Mouse (Mus musculus) left cerebral cortex, postnatal 36 days (tissue): ENCODE measurements around the gene Acmsd. TPM values are rescaled to one million over a fixed set of nuclear protein-coding genes. Genes with fewer than 3 reads are reported as not detected.

Experiments used
- DNase-seq, 2 experiments: peaks; one replicate each; pipeline ENCODE4 v3.0.0; 2021 to 2022; ENCODE audit warnings: low spot score in 2 of 2, mixed read lengths in 1 of 2
- intact Hi-C: fragments of 180-260 bp; cut with DNase I; formaldehyde crosslinking; loops from one replicate; pipeline ENCODE4 v1.15.1; 2025
- total RNA-seq, 2 experiments: library from RNA; stranded (reverse); gene quantifications; 2 replicates each; pipeline ENCODE4 v1.2.3; 2021

Acmsd gene
- total RNA-seq, 2 experiments from 2014 or later: not detected

- peak; percentile 99 to 100 for DNase-seq
- intact Hi-C loops: loop anchor here (10.0 kb wide), 2 partner anchors 91 to 331 kb away; partner anchors contain the start of genes R3hdm1, Rab3gap1 and Zranb3
Measured at GRCm38 (mm10) chr1:127773803-127774500, 44.7 kb downstream of the Acmsd start, which contains the start of gene Ccnt2. Ccnt2 (plus strand) TSS chr1:127774164.

GRCm38 (mm10) chr1:127774501-127774880 lies 45.3 kb downstream of the Acmsd start:
- no peak for DNase-seq
- intact Hi-C loops: loop anchor here (10.0 kb wide), 2 partner anchors 90 to 330 kb away; partner anchors contain the start of genes R3hdm1, Rab3gap1 and Zranb3

GRCm38 (mm10) chr1:127775206-127775720 lies 46.0 kb downstream of the Acmsd start:
- DNase-seq: no peak
- intact Hi-C loops: loop anchor here (10.0 kb wide), 2 partner anchors 90 to 330 kb away; partner anchors contain the start of genes R3hdm1, Rab3gap1 and Zranb3

GRCm38 (mm10) chr1:127776246-127776645 lies 47.0 kb downstream of the Acmsd start:
- intact Hi-C loops: loop anchor here (10.0 kb wide), 2 partner anchors 89 to 329 kb away; partner anchors contain the start of genes R3hdm1, Rab3gap1 and Zranb3
- no peak for DNase-seq

GRCm38 (mm10) chr1:127778611-127779010 lies 49.4 kb downstream of the Acmsd start:
- no peak for DNase-seq
- intact Hi-C loops: loop anchor here (10.0 kb wide), 2 partner anchors 86 to 326 kb away; partner anchors contain the start of genes R3hdm1, Rab3gap1 and Zranb3

GRCm38 (mm10) chr1:127780142-127780541 lies 50.9 kb downstream of the Acmsd start:
- intact Hi-C loops: no loop called here
- DNase-seq: no peak

- intact Hi-C loops: no loop called here
- no peak for DNase-seq
Measured at GRCm38 (mm10) chr1:127780849-127781248, 51.6 kb downstream of the Acmsd start.

GRCm38 (mm10) chr1:127783862-127784261 lies 54.6 kb downstream of the Acmsd start:
- intact Hi-C loops: no loop called here
- no peak for DNase-seq

GRCm38 (mm10) chr1:127785882-127786281 lies 56.7 kb downstream of the Acmsd start:
- intact Hi-C loops: no loop called here
- DNase-seq: no peak

- no peak for DNase-seq
- intact Hi-C loops: no loop called here
Measured at GRCm38 (mm10) chr1:127788943-127789342, 59.7 kb downstream of the Acmsd start.

GRCm38 (mm10) chr1:127793459-127793858 lies 64.2 kb downstream of the Acmsd start:
- no peak for DNase-seq
- intact Hi-C loops: no loop called here

GRCm38 (mm10) chr1:127795087-127795769 lies 66.0 kb downstream of the Acmsd start:
- DNase-seq: no peak
- intact Hi-C loops: no loop called here

GRCm38 (mm10) chr1:127796341-127796740 lies 67.1 kb downstream of the Acmsd start:
- no peak for DNase-seq
- intact Hi-C loops: no loop called here

- DNase-seq: no peak
- intact Hi-C loops: no loop called here
Measured at GRCm38 (mm10) chr1:127796752-127797151, 67.5 kb downstream of the Acmsd start.

GRCm38 (mm10) chr1:127802916-127803315 lies 73.7 kb downstream of the Acmsd start:
- DNase-seq: peak in 1 of 2 experiments; percentile 38
- intact Hi-C loops: no loop called here

GRCm38 (mm10) chr1:127808671-127809070 lies 79.5 kb downstream of the Acmsd start:
- intact Hi-C loops: no loop called here
- no peak for DNase-seq

GRCm38 (mm10) chr1:127812929-127813328 lies 83.7 kb downstream of the Acmsd start:
- intact Hi-C loops: no loop called here
- DNase-seq: no peak

GRCm38 (mm10) chr1:127816381-127816780 lies 87.2 kb downstream of the Acmsd start:
- DNase-seq: no peak
- intact Hi-C loops: no loop called here
